Mouse (Mus musculus) lung, postnatal 14 days (tissue): ENCODE measurements around the gene Spib.

Experiments used
- DNase-seq: peaks from one replicate; pipeline ENCODE4 v3.0.0; 2021

The Spib gene

DNA sequence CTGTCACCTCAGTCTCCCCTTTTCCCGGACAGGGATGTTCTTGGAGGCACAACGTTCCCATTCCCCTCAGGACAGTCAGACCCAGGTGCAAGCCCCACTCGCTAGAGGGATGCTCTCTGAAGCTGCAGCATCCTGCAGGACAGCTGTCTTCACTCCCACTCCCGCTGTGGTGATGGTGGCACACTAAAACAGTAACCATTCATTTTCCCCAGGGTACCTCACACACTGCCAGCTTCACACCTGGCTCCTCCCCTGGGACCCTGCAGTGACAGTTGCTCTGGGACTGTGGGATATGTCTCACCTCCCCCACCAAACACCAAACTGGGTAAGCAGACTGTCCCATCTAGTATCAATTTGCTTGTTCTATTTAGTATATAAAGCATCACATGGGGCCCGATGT lies 15.9 kb upstream of the Spib start:
- no peak for DNase-seq

- no peak for DNase-seq
These were observed 15.2 kb upstream of the Spib start for GRCm38 (mm10) chr7:44547041-44547440.

- no peak for DNase-seq
These were observed 14.4 kb upstream of the Spib start for GRCm38 (mm10) chr7:44546274-44546673.

DNA sequence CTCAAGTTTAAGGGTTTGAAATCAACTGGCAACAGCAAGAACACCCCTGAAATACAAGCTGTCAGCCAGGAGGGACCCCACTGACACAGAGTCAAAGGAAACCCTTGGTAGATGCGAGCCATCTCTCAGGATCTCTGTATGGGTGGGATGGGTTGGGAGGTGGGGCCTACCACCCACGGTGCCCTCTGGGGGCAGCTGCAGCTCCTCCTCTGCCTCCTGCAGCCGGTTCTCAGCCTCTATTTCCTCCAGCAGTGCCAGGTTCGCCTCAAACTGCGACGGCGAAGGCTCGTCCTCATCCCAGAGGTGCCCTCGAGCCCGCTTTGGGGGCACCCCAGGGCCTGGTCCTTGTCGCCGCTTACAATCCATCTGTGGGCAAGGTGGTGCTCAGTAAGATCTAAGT lies 11.2 kb upstream of the Spib start:
- no peak for DNase-seq

DNA sequence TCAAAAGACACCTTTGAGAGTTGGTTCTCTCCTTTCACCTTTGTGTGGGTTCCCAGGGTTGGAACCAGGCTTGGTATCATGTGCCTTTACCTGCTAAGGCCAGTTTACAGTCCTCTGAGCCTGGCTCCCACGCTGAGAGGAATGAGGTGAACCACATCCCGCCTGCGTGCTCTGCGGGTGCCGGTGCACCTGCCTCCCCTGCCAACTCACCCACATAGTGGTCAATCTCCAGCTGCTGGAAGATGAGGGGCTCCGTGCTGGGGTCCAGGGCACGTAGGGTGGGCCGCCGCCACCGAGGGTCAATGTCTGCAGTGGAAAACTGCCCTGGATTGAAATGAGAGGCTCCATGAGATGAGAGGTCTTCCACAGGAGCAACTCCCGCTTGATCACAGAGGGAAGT lies 10.7 kb upstream of the Spib start:
- no peak for DNase-seq

- DNase-seq: no peak
These were observed 7.1 kb upstream of the Spib start for GRCm38 (mm10) chr7:44538756-44539624.

GRCm38 (mm10) chr7:44537496-44537895 lies 5.6 kb upstream of the Spib start:
- no peak for DNase-seq

DNA sequence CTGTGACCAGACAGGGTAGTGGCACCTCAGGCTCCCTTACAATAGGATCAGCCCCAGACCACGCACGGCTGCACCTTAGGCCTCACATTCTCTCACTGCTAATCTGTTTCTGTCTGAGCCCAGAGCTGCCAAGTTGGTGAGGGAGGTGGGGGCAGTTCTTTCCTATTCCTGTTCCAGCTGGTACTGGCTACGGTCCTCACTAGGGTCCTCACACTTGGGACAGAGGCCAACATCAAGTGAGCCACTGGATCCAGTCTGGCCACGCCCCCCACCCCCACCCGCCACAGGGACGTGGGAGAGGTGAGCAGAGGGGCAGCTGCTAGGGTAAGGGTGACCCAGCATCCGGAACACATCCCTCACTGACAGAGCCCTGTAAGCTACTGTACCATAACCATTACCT lies 5.1 kb upstream of the Spib start:
- no peak for DNase-seq

GRCm38 (mm10) chr7:44536590-44536968 lies 4.7 kb upstream of the Spib start:
- peak; percentile 72 for DNase-seq

GRCm38 (mm10) chr7:44535657-44536589 lies 4.1 kb upstream of the Spib start:
- DNase-seq: no peak

DNA sequence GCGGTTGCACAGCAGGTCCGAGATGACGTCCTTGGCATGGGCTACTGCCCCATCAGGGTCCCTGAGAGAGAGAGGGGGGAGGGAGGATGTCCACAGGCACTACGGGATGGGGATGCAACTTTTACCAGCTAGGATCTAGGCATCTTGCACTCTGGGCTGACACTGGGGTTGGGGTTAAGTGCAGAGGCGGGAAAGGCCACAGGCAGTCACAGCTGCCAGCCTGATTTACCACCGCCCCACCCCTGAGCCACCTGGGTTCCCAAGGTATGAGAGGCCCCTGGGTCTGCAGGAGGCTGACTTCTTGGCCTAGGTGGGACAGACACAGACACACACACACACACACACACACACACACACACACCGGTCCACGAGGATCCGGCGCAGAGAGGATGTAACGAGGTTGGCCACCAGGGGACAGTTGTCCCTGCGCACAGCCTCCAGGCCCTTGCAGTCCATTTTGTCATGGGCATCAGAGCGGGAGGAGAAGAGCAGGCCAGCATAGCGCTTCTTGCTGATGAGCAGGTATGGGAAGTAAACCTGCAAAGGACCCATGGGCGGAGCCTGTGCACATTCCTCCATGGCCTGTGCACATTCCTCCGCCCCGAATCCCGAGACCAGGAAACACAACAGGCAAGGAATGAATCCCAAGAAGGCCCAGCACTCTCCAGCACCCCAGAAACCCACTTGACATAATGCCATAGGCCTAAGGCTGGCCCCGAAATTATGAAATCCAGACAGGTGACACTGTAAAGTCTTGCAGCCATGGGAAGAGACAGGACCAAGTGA lies 3.0 kb upstream of the Spib start:
- DNase-seq: no peak

DNA sequence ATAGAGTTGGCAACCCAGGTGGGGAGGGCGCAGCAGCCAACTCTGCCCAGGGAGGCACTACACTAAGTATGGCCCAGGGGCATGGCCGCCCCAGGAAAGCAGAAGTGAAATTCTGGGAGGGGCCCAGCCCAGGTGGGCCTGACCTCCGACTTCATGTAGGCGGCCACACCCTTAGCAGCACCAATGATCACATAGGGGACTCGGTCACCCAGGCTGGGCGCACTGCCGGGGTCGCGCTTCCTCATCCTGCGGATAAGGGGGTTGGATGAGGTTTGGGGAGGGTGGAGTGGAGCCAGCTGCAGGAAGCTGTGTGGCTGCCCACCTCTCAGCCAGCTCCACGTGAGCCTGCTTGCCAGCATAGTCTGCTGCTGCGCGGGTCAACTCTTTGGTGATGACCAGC lies 2.4 kb upstream of the Spib start:
- DNase-seq: no peak

DNA sequence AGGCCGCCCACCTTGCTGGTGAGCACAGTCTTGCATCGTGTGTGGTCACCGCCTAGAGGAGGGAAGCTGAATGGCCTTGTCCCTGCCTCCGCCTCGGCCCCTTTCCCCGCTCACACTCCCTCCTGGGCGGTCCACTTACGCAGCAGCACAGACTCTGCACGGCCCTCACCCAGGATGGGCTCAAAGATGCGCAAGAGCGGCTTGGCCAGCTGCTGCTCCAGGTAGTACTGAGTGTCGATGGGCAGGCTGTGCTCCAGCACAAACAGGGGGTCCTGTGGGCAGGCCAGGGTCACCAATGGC lies 1.8 kb upstream of the Spib start:
- no peak for DNase-seq

DNA sequence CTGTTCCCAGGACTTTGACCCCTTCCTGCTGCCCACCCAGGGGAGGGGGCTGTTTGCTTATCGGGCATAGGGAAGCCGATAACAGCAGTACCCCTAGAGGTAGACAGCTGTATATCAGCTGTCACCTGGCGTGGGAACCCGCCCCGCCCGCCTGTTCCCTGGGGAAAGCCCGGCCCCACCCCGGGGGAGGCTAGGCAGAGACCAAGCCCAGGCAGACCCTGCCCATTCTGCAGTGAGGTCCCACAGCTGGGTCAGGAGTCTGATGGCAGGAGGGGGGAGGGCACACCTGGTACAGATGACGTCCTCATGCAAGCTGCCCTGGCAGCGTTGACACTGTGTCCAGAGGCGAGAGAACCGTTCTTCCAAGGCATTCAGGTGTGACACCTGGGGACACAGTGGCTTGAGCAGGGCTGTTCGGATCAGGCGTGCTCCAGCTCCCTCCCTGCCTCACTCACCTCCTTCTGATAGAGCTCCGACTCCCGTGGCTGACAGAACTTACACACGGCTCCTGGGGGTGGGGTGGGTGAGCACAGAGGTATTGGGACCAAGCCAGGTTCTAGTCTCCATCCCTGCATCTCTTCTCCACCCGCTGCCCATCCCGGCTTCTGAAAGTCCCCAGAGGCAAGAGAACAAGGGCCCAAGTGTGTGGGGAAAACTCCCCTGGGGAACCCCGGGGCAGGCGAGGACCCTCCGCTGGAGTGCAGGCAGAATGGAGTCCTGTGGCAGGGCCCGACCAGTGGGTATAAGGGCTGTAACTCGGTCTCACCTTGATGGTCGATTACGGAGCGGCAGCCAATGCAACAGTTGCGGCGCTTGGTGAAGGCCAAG lies 1.3 kb upstream of the Spib start:
- no peak for DNase-seq

GRCm38 (mm10) chr7:44531207-44531606 lies 664 bp downstream of the Spib start:
- no peak for DNase-seq

DNA sequence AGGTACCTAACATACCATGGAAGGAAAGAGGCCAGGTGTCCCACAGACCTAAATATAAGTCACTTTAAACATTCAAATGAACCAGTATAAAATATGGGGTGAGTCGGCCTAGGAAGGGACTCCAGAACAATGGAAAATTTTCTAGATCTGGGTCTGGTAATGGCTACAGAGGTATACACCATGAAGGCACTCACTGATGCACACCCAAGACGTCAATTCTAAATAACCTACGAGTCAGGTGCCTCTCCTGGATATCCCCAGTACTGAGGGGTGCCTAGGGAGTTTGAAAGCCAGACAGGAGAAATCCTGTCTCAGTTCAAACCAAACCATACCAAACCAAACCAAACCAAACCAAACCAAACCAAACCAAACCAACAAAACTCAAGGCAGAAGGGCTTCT lies 1.4 kb downstream of the Spib start:
- no peak for DNase-seq

DNA sequence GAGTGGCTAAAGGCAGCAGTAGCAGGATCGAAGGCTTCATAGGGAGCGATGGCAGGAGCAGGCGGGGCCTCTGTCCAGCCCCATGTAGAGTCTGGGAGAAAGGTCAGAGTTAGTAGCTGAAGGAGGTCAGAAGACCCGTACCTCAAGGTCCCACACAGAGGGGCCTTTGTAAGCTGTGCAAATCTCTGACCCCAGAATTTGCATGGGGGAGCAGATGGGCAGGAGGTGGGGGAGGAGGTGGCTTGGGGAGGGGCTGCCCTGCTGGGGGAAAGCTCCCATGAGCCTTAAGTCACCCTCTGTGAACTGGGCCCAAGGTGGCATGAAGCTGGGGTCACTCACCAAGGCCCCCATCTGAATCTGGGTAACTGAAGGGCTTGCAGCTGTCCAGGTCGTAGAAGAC lies 2.4 kb downstream of the Spib start:
- DNase-seq: no peak

DNA sequence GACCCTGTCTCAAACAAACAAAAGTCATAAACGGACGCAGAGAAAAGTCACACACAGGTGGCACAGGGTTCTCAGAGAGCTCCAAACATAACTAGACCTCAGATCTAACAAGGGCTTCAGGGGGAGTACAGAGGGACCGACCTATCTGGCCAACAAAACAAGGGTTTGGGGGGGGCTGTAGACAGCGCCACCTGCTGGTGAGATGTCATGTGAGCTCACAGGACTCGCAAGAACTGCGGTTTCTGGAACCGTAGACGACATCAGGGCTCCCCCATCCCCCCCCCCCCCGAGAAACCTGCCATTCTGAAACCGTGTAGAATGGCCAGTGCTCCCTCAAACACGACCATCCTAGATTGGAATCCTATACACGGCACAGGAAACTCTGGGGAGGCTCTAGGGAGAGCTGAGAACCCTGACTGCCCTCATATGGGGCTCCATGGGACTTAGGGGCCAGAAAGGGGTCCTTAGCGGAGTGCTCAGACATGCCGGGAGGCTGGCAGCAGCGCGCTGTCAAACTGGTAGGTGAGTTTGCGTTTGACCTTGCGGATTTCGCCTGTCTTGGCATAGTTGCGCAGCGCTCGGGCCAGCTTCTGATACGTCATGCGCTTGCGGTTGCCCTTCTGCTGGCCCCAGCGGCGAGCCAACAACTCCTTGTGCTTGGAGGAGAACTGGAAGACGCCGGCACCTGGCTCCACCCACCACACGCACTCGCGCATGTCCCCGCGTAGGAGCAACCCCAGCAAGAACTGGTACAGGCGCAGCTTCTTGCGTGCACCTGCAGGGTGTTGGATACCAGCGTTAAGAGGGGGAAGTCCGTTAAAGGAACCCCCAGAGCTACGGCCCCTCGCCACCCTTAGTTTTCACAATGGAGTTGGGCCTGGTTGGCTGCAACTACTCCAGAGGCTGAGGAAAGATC lies 4.1 kb downstream of the Spib start:
- DNase-seq: peak; percentile 77

DNA sequence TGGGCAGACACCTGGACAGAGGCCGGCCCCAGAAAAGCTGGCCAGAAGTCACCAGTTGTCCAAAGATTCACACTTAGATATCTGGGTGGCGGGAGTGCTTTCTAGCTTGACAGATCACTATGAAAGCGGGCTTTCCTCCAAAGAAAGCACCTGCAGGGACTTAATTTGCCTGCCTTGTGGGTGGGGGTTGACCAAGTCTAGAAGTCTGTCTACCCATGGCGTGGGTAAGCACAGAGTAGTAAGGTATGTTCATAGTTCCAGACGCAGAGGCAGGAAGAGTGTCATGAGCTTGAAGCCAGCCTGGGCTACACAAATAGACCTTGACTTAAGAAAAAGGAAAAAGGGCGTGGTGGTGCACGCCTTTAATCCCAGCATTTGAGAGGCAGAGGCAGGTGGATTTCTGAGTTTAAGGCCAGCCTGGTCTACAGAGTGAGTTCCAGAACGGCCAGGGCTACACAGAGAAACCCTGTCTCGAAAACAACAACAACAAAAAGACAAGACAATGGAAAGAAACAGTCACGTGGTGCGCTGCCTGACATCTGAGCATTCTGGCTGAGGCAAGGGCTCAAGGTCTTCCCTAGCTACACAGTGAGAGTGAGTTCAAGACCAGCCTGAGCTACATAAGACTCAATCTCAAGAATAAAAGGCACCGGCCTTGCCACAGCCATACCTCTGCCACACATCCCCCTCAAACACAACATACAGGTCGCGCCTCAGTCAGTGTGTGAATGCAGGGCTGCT lies 5.3 kb downstream of the Spib start:
- DNase-seq: no peak

- DNase-seq: peak; percentile 89
These were observed 6.6 kb downstream of the Spib start for GRCm38 (mm10) chr7:44525126-44525832.
